Mouse (Mus musculus): ENCODE measurements around the gene Gm10553.
"Not testable (repeated sequence)": the region's sequence is repeated elsewhere in the genome, so short reads cannot be mapped to it uniquely, and the experiment has no call there.

DNA sequence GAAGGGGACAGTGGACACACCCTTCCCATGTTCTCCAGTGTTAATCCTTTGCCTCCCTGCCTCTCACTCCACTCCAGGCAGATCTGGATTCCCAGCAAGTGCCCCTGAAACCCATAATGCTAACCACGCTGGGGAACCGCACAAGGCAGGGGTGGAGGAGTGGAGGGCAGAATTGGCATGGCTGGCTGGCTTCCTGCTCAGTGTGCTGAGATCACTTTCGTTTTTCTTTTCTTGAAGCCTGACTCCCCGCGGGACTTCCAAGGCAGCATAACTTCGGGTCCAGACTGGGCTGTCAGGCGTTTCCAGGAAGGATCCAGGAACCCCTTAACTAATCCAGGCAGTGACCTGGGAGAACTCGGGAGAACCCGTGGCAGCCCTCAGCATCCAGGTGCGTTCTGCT is 11.6 kb downstream of the Gm10553 start:
- TF ChIP-seq CTCF (IDR thresholded peaks at IDR 0.05; ENCODE audit: extremely low read depth, insufficient read length, insufficient replicate concordance, low read depth, low read length); POLR2A (IDR thresholded peaks at IDR 0.05; ENCODE audit: low read depth, low read length): not testable (repeated sequence)

All from small intestine, adult 2 months (tissue).